8 mouse cellular contexts compared by ENCODE assay signal in genomic region chr15:98602191-98602881, GRCm38 (mm10). TPM values are rescaled to one million over a fixed set of nuclear protein-coding genes. Genes with fewer than 3 reads are reported as not detected.
DNase-seq lines count a peak whose midpoint lies in the region; ATAC-seq and TF ChIP-seq lines count a peak whose summit lies in the region.

No protein-coding gene starts in this region.

- intact Hi-C loops in left cerebral cortex, adult 2 months (cut with DNase I), result no loop called here
- intact Hi-C loops in left cerebral cortex, postnatal 14 days (cut with DNase I), result no loop called here

- ATAC-seq in heart, embryonic 16.5 days (replicated peaks; ENCODE audit: extremely low read depth, insufficient read depth, low FRiP score), result peak; percentile 39
- no peak for ATAC-seq in limb, embryonic 12.5 days (ENCODE audit: insufficient number of reproducible peaks, insufficient read depth, low FRiP score, low TSS enrichment, low read depth)
- ATAC-seq in stomach, postnatal 0 days (ENCODE audit: low FRiP score, low TSS enrichment), result peak; percentile 78

- WGBS in heart, embryonic 16.5 days, result 15% methylated on average over 13 of the region's 13 CpGs
- WGBS in limb, embryonic 12.5 days, result 71% methylated on average over 13 of the region's 13 CpGs
- 23% methylated on average over 13 of the region's 13 CpGs for WGBS in stomach, postnatal 0 days

- peaks cover 28% of the 10 kb centered on the region for H3K4me1 ChIP-seq in brown adipose tissue, adult 24 weeks (ENCODE audit: control insufficient read depth, insufficient read depth, insufficient read length, low read length)
- H3K4me1 ChIP-seq in heart, embryonic 16.5 days (ENCODE audit: control insufficient read depth, insufficient read depth, low read length), result peaks cover 58% of the 10 kb centered on the region
- peaks cover 31% of the 10 kb centered on the region for H3K4me1 ChIP-seq in limb, embryonic 12.5 days (replicated peaks)
- H3K4me1 ChIP-seq in stomach, postnatal 0 days (replicated peaks; ENCODE audit: control insufficient read depth, insufficient read depth), result no peaks in the 10 kb centered on the region; the same call in 1 of the 2 replicates

- H3K36me3 ChIP-seq in heart, embryonic 16.5 days (ENCODE audit: control insufficient read depth, insufficient read depth), result peaks cover 41% of the 10 kb centered on the region
- peaks cover 89% of the 10 kb centered on the region for H3K36me3 ChIP-seq in limb, embryonic 12.5 days
- H3K36me3 ChIP-seq in stomach, postnatal 0 days (ENCODE audit: control insufficient read depth, insufficient read depth, low read length), result peaks cover 14% of the 10 kb centered on the region

- peak overlapping the region; percentile 88 for H3K4me2 ChIP-seq in heart, embryonic 16.5 days (ENCODE audit: low read depth, low read length)
- peak overlapping the region; percentile 22; the same call in 1 of the 2 replicates for H3K4me2 ChIP-seq in limb, embryonic 12.5 days
- peak overlapping the region; percentile 76 for H3K4me2 ChIP-seq in stomach, postnatal 0 days (replicated peaks; ENCODE audit: low read depth)

- H3K9ac ChIP-seq in heart, embryonic 16.5 days (ENCODE audit: low read length), result peak overlapping the region; percentile 72
- H3K9ac ChIP-seq in limb, embryonic 12.5 days (replicated peaks), result peak overlapping the region; percentile 37; the same call in 1 of the 2 replicates
- H3K9ac ChIP-seq in stomach, postnatal 0 days (ENCODE audit: low read length), result peak overlapping the region; percentile 69

- peak overlapping the region; percentile 7; the same call in 1 of the 2 replicates for H3K4me3 ChIP-seq in left cerebral cortex, adult 2 months
- H3K4me3 ChIP-seq in brown adipose tissue, adult 24 weeks (ENCODE audit: insufficient read depth, low read depth, low read length), result peak overlapping the region; percentile 43
- peak overlapping the region; percentile 53 for H3K4me3 ChIP-seq in heart, embryonic 16.5 days (ENCODE audit: low read length)
- H3K4me3 ChIP-seq in limb, embryonic 12.5 days (replicated peaks), result no peak overlapping the region
- H3K4me3 ChIP-seq in stomach, postnatal 0 days (ENCODE audit: low read depth, low read length), result peak overlapping the region; percentile 42

- DNase-seq in left cerebral cortex, adult 2 months (ENCODE audit: extremely low spot score in 1 of 2, low spot score in 2 of 2), result no peak
- DNase-seq in left cerebral cortex, postnatal 14 days (ENCODE audit: low spot score in 2 of 2), result no peak
- DNase-seq in stomach, postnatal 0 days (ENCODE audit: low spot score), result peak; percentile 81
- DNase-seq in right cerebral cortex, postnatal 14 days, result no peak
- no peak for DNase-seq in urinary bladder, postnatal 4 days (ENCODE audit: low spot score in 2 of 2)

- TF ChIP-seq CTCF in left cerebral cortex, adult 2 months (IDR thresholded peaks at IDR 0.05), result no peak
- TF ChIP-seq CTCF in stomach, postnatal 0 days (IDR thresholded peaks at IDR 0.05; ENCODE audit: low read depth), result no peak

- no peak overlapping the region for H3K27ac ChIP-seq in left cerebral cortex, adult 2 months
- peak overlapping the region; percentile 40 for H3K27ac ChIP-seq in brown adipose tissue, adult 24 weeks (replicated peaks; ENCODE audit: low read depth, low read length)
- H3K27ac ChIP-seq in heart, embryonic 16.5 days (ENCODE audit: low read length), result peak overlapping the region; percentile 99
- no peak overlapping the region for H3K27ac ChIP-seq in limb, embryonic 12.5 days
- H3K27ac ChIP-seq in stomach, postnatal 0 days (replicated peaks), result peak overlapping the region; percentile 93

- TF ChIP-seq EP300 in stomach, postnatal 0 days (optimal IDR thresholded peaks at IDR 0.05), result no peak

- no peaks in the 10 kb centered on the region for H3K27me3 ChIP-seq in heart, embryonic 16.5 days (ENCODE audit: control insufficient read depth, insufficient read depth, low read length)
- H3K27me3 ChIP-seq in limb, embryonic 12.5 days, result no peaks in the 10 kb centered on the region
- H3K27me3 ChIP-seq in stomach, postnatal 0 days (ENCODE audit: control insufficient read depth, insufficient read depth, low read length), result no peaks in the 10 kb centered on the region

- H3K9me3 ChIP-seq in heart, embryonic 16.5 days (replicated peaks; ENCODE audit: control insufficient read depth, low read length), result no peaks in the 10 kb centered on the region
- no peaks in the 10 kb centered on the region for H3K9me3 ChIP-seq in limb, embryonic 12.5 days
- H3K9me3 ChIP-seq in stomach, postnatal 0 days (ENCODE audit: control insufficient read depth, low read length), result no peaks in the 10 kb centered on the region

RNA-seq across cellular contexts. Expression of gene Adcy6, which starts 7.5 kb away (rescaled TPM):
- total RNA-seq in left cerebral cortex, adult 2 months (2021), result 10 to 100 TPM; 52.7 to 57.4 TPM
- total RNA-seq in left cerebral cortex, postnatal 14 days (2021), result 10 to 100 TPM; 47.8 to 50.2 TPM
- polyA plus RNA-seq in brown adipose tissue, adult 24 weeks (2012; ENCODE audit: insufficient read depth, insufficient read length, missing spikeins), result 37.3 and 42.5 TPM in 2 replicates
- 39.0 and 47.1 TPM in 2 replicates for polyA plus RNA-seq in heart, embryonic 16.5 days (2015; fragmentation: Nextera tagmentation; extraction: Ambion mirVana)
- 22.1 and 25.7 TPM in 2 replicates for polyA plus RNA-seq in limb, embryonic 12.5 days (2016; fragmentation: Nextera tagmentation; extraction: Ambion mirVana)
- 9.0 and 9.5 TPM in 2 replicates for polyA plus RNA-seq in stomach, postnatal 0 days (2015; fragmentation: Nextera tagmentation; extraction: Ambion mirVana)

RNA-seq across cellular contexts. Expression of gene Cacnb3, which starts 28.3 kb away (rescaled TPM):
- total RNA-seq in left cerebral cortex, adult 2 months (2021), result 100 to 1,000 TPM; 271 to 291 TPM
- 100 to 1,000 TPM; 217 to 244 TPM for total RNA-seq in left cerebral cortex, postnatal 14 days (2021)
- polyA plus RNA-seq in brown adipose tissue, adult 24 weeks (2012; ENCODE audit: insufficient read depth, insufficient read length, missing spikeins), result 0.46 and 0.95 TPM in 2 replicates
- polyA plus RNA-seq in heart, embryonic 16.5 days (2015; fragmentation: Nextera tagmentation; extraction: Ambion mirVana), result 8.2 and 10.5 TPM in 2 replicates
- 43.1 and 44.3 TPM in 2 replicates for polyA plus RNA-seq in limb, embryonic 12.5 days (2016; fragmentation: Nextera tagmentation; extraction: Ambion mirVana)
- 15.1 and 17.6 TPM in 2 replicates for polyA plus RNA-seq in stomach, postnatal 0 days (2015; fragmentation: Nextera tagmentation; extraction: Ambion mirVana)

RNA-seq across cellular contexts. Expression of gene 4930415O20Rik, which starts 31.5 kb away (rescaled TPM):
- total RNA-seq in left cerebral cortex, adult 2 months (2021), result not detected
- not detected for total RNA-seq in left cerebral cortex, postnatal 14 days (2021)
- polyA plus RNA-seq in brown adipose tissue, adult 24 weeks (2012; ENCODE audit: insufficient read depth, insufficient read length, missing spikeins), result 5.1 and 14.0 TPM in 2 replicates
- 0.64 TPM in 1 of 2 replicates, not detected in the other for polyA plus RNA-seq in heart, embryonic 16.5 days (2015; fragmentation: Nextera tagmentation; extraction: Ambion mirVana)
- 0.69 TPM in 1 of 2 replicates, not detected in the other for polyA plus RNA-seq in limb, embryonic 12.5 days (2016; fragmentation: Nextera tagmentation; extraction: Ambion mirVana)
- polyA plus RNA-seq in stomach, postnatal 0 days (2015; fragmentation: Nextera tagmentation; extraction: Ambion mirVana), result 0.19 and 0.36 TPM in 2 replicates

RNA-seq across cellular contexts. Expression of gene Ccnt1, which starts 31.6 kb away (rescaled TPM):
- 10 to 100 TPM; 40.3 to 45.8 TPM for total RNA-seq in left cerebral cortex, adult 2 months (2021)
- 10 to 100 TPM; 40.5 to 45.3 TPM for total RNA-seq in left cerebral cortex, postnatal 14 days (2021)
- 16.4 and 18.1 TPM in 2 replicates for polyA plus RNA-seq in brown adipose tissue, adult 24 weeks (2012; ENCODE audit: insufficient read depth, insufficient read length, missing spikeins)
- 36.4 and 41.2 TPM in 2 replicates for polyA plus RNA-seq in heart, embryonic 16.5 days (2015; fragmentation: Nextera tagmentation; extraction: Ambion mirVana)
- 54.0 and 59.4 TPM in 2 replicates for polyA plus RNA-seq in limb, embryonic 12.5 days (2016; fragmentation: Nextera tagmentation; extraction: Ambion mirVana)
- polyA plus RNA-seq in stomach, postnatal 0 days (2015; fragmentation: Nextera tagmentation; extraction: Ambion mirVana), result 20.8 and 23.9 TPM in 2 replicates

Comparison
In these comparisons a context has a peak if more than half of its experiments do, and no peak if none do; other contexts are left out.
1. H3K27ac ChIP-seq: peak in brown adipose tissue, adult 24 weeks (single experiment), heart, embryonic 16.5 days (single experiment) and stomach, postnatal 0 days (single experiment); none in left cerebral cortex, adult 2 months (single experiment) and limb, embryonic 12.5 days (single experiment).
2. H3K4me2 ChIP-seq: peak in every context shown above with its lines; median percentile 88 in heart, embryonic 16.5 days; 76 in stomach, postnatal 0 days; 22 in limb, embryonic 12.5 days.
3. Peak in every context shown above with its lines, with median percentiles within 50 percentile points of each other: H3K9ac ChIP-seq.